Mouse (Mus musculus): Measurements from ENCODE around the gene Ube2h.

DNA sequence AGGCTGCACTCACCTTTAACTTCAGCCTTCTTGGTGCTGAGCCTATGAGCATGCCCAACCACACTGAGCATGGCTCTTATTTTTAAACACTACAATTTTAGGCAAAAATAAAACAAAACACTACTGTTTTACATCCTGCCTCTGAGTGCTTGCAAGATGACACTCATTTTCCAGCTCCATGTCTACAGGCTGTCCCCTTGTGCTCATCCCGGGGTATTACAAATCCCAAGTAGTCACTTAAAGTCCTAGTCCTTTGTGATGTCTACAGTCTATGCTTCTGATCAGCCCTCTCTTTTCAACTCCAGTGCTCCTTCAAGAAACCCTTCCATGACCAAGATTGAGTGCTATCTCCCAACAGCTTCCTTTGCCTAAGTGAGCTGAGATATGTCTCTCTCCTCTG, 26.0 kb downstream of the Ube2h start:
- TF ChIP-seq POLR2A (IDR thresholded peaks at IDR 0.05; ENCODE audit: control insufficient read depth, low read depth, low read length) (no peak), CTCF (IDR thresholded peaks at IDR 0.05; ENCODE audit: control insufficient read depth, insufficient read depth, insufficient replicate concordance, low read depth, low read length) (no peak)
